Mouse (Mus musculus) cerebellum, adult 11 months (tissue): ENCODE data around the gene Unc45b.
"Not testable (repeated sequence)": the region's sequence is repeated elsewhere in the genome, so short reads cannot be mapped to it uniquely, and the experiment has no call there.

Experiments used
- DNase-seq: peaks from one replicate; pipeline ENCODE4 v3.0.0; 2022

Unc45b gene

GRCm38 (mm10) chr11:82899720-82900119 is 10.6 kb upstream of the Unc45b start:
- DNase-seq: no peak

GRCm38 (mm10) chr11:82901606-82902310 is 8.6 kb upstream of the Unc45b start:
- peak; percentile 64 for DNase-seq

- DNase-seq: no peak
Observed at GRCm38 (mm10) chr11:82904952-82905351, 5.4 kb upstream of the Unc45b start.

GRCm38 (mm10) chr11:82905816-82906215 is 4.5 kb upstream of the Unc45b start:
- DNase-seq: no peak

- peak; percentile 89 for DNase-seq
Observed at GRCm38 (mm10) chr11:82907651-82908607, 2.4 kb upstream of the Unc45b start, which contains the start of gene Nle1. Gene Nle1, minus strand, starts transcription at chr11:82908411.

- DNase-seq: no peak
Observed at GRCm38 (mm10) chr11:82908608-82908989, 1.8 kb upstream of the Unc45b start.

- no peak for DNase-seq
Observed at GRCm38 (mm10) chr11:82910679-82911389, 484 bp downstream of the Unc45b start.

- DNase-seq: peak; percentile 63
Observed at GRCm38 (mm10) chr11:82914711-82915352, 4.5 kb downstream of the Unc45b start.

- no peak for DNase-seq
Observed at GRCm38 (mm10) chr11:82920768-82921167, 10.4 kb downstream of the Unc45b start.

GRCm38 (mm10) chr11:82921691-82922090 is 11.3 kb downstream of the Unc45b start:
- DNase-seq: no peak

GRCm38 (mm10) chr11:82923910-82924309 is 13.6 kb downstream of the Unc45b start:
- DNase-seq: not testable (repeated sequence)

GRCm38 (mm10) chr11:82928897-82929632 is 18.7 kb downstream of the Unc45b start:
- no peak for DNase-seq

GRCm38 (mm10) chr11:82929633-82929950 is 19.2 kb downstream of the Unc45b start:
- DNase-seq: no peak

- not testable (repeated sequence) for DNase-seq
Observed at GRCm38 (mm10) chr11:82930391-82930955, 20.1 kb downstream of the Unc45b start.

- not testable (repeated sequence) for DNase-seq
Observed at GRCm38 (mm10) chr11:82931161-82931560, 20.8 kb downstream of the Unc45b start.

GRCm38 (mm10) chr11:82931671-82932450 is 21.5 kb downstream of the Unc45b start:
- not testable (repeated sequence) for DNase-seq

- DNase-seq: no peak
Observed at GRCm38 (mm10) chr11:82933186-82933585, 22.8 kb downstream of the Unc45b start.

- DNase-seq: no peak
Observed at GRCm38 (mm10) chr11:82943336-82943735, 33.0 kb downstream of the Unc45b start.

- DNase-seq: no peak
Observed at GRCm38 (mm10) chr11:82945636-82946035, 35.3 kb downstream of the Unc45b start.

- DNase-seq: no peak
Observed at GRCm38 (mm10) chr11:82947457-82947856, 37.1 kb downstream of the Unc45b start.

GRCm38 (mm10) chr11:82949036-82949435 is 38.7 kb downstream of the Unc45b start:
- DNase-seq: no peak
